Comparison of ENCODE assay signal across 19 mouse cellular contexts in genomic region chr5:101979594-101979993, GRCm38 (mm10).
DNase-seq lines count a peak whose midpoint lies in the region; ATAC-seq and TF ChIP-seq lines count a peak whose summit lies in the region.
"Had no signal": no experiment of that assay in that cellular context is flagged by ENCODE, and none has a peak within 500 bp of the region (broad histone marks: within the 10 kb centered on the region; RNA-seq: fewer than 3 reads in every experiment).

No protein-coding gene starts in this region.

- H3K9ac ChIP-seq in liver, postnatal 0 days (replicated peaks) = no peak overlapping the region
- H3K9ac ChIP-seq: embryonic facial prominence, embryonic 13.5 days; forebrain, postnatal 0 days; heart, embryonic 13.5 days; hindbrain, embryonic 15.5 days; intestine, embryonic 15.5 days; kidney, embryonic 15.5 days; midbrain, embryonic 15.5 days had no signal

- no peak overlapping the region for H3K4me3 ChIP-seq in liver, postnatal 0 days (ENCODE audit: low read depth, low read length)
- H3K4me3 ChIP-seq: embryonic facial prominence, embryonic 13.5 days; forebrain, embryonic 10.5 days; heart, embryonic 13.5 days; hindbrain, embryonic 15.5 days; intestine, embryonic 15.5 days; kidney, embryonic 15.5 days; midbrain, embryonic 15.5 days had no signal

- DNase-seq in MEL-GATA-1-ER (ENCODE audit: extremely low read depth, low read depth) = peak; percentile 56
- peak; percentile 82 for DNase-seq in c-Kit-positive CD71-positive TER-119-negative erythroid progenitor cells, embryonic 14.5 days (ENCODE audit: low read depth)
- DNase-seq in liver = peak; percentile 56
- DNase-seq in liver, postnatal 0 days = no peak
- no peak for DNase-seq in kidney, postnatal 25 days
- DNase-seq in thymus, postnatal 14 days = no peak
- DNase-seq in spleen, adult 12 weeks (ENCODE audit: low spot score) = no peak
- DNase-seq: adrenal gland, postnatal 36 days; cerebellum, postnatal 10 days; forebrain, postnatal 0 days; layer of hippocampus, postnatal 36 days; right cerebral cortex, postnatal 14 days had no signal

- peak overlapping the region; percentile 41 for H3K4me2 ChIP-seq in liver, postnatal 0 days (ENCODE audit: low read depth, low read length)
- H3K4me2 ChIP-seq: embryonic facial prominence, embryonic 13.5 days; heart, embryonic 13.5 days; hindbrain, embryonic 15.5 days; intestine, embryonic 15.5 days; kidney, embryonic 15.5 days; midbrain, embryonic 15.5 days had no signal

- H3K27ac ChIP-seq in liver, postnatal 0 days (ENCODE audit: low read depth) = no peak overlapping the region
- H3K27ac ChIP-seq: embryonic facial prominence, embryonic 13.5 days; forebrain, embryonic 10.5 days; heart, embryonic 13.5 days; hindbrain, embryonic 15.5 days; intestine, embryonic 15.5 days; kidney, embryonic 15.5 days; midbrain, embryonic 15.5 days had no signal

- 0 out of 2 replicates have a peak, but pooled peaks cover 5% of the 10 kb centered on the region for H3K36me3 ChIP-seq in liver, postnatal 0 days (replicated peaks; ENCODE audit: insufficient read depth, low read length)
- H3K36me3 ChIP-seq: intestine, embryonic 15.5 days had no signal

- peak; percentile 95 for TF ChIP-seq EP300 in liver, postnatal 0 days (IDR thresholded peaks at IDR 0.05; ENCODE audit: low read depth)

- no peaks in the 10 kb centered on the region for H3K9me3 ChIP-seq in liver, postnatal 0 days (ENCODE audit: low read length)
- H3K9me3 ChIP-seq: embryonic facial prominence, embryonic 13.5 days; forebrain, embryonic 10.5 days; heart, embryonic 13.5 days; hindbrain, embryonic 15.5 days; intestine, embryonic 15.5 days; kidney, embryonic 15.5 days; midbrain, embryonic 15.5 days had no signal

- H3K27me3 ChIP-seq in liver, postnatal 0 days (ENCODE audit: insufficient read depth, low read length) = no peaks in the 10 kb centered on the region
- H3K27me3 ChIP-seq: embryonic facial prominence, embryonic 13.5 days; heart, embryonic 13.5 days; hindbrain, embryonic 15.5 days; intestine, embryonic 15.5 days; kidney, embryonic 15.5 days; midbrain, embryonic 15.5 days had no signal

- TF ChIP-seq CTCF in liver, postnatal 0 days (IDR thresholded peaks at IDR 0.05; ENCODE audit: low read depth) = no peak

- H3K4me1 ChIP-seq in liver, postnatal 0 days (ENCODE audit: insufficient read depth) = peaks cover 6% of the 10 kb centered on the region; the same call in 1 of the 2 replicates
- H3K4me1 ChIP-seq: embryonic facial prominence, embryonic 13.5 days; intestine, embryonic 15.5 days; kidney, embryonic 15.5 days had no signal

- peak; percentile 92 for ATAC-seq in liver, postnatal 0 days
- ATAC-seq: forebrain, postnatal 0 days; intestine, embryonic 15.5 days; midbrain, embryonic 15.5 days had no signal

- WGBS in liver, postnatal 0 days (ENCODE audit: insufficient replicate concordance) = 49% methylated on average over 6 of the region's 6 CpGs

Comparison
In these comparisons a context has a peak if more than half of its experiments do, and no peak if none do; other contexts are left out.
1. DNase-seq: peak in MEL-GATA-1-ER (single experiment), c-Kit-positive CD71-positive TER-119-negative erythroid progenitor cells, embryonic 14.5 days (single experiment) and liver (single experiment); none in liver, postnatal 0 days (single experiment), kidney, postnatal 25 days (0 of 2), thymus, postnatal 14 days (single experiment) and spleen, adult 12 weeks (single experiment).